Mouse (Mus musculus) cortical plate, adult 2 months (tissue): ENCODE results near the gene Lrrc4b.

Experiments
- CTCF ChIP-seq: fragments of 200-500 bp; IDR thresholded peaks from 2 replicates; pipeline ENCODE4 v1.5.1; 2011; ENCODE audit warnings: mild to moderate bottlenecking, control low read depth, low read length; ENCODE audit not compliant: insufficient read depth; ENCODE audit errors: extremely low read depth
- POLR2A ChIP-seq: fragments of 200-500 bp; IDR thresholded peaks from 2 replicates; pipeline ENCODE4 v1.6.1; 2011; ENCODE audit warnings: mild to moderate bottlenecking, low read length, control low read depth; ENCODE audit not compliant: insufficient read depth; ENCODE audit errors: extremely low read depth

DNA sequence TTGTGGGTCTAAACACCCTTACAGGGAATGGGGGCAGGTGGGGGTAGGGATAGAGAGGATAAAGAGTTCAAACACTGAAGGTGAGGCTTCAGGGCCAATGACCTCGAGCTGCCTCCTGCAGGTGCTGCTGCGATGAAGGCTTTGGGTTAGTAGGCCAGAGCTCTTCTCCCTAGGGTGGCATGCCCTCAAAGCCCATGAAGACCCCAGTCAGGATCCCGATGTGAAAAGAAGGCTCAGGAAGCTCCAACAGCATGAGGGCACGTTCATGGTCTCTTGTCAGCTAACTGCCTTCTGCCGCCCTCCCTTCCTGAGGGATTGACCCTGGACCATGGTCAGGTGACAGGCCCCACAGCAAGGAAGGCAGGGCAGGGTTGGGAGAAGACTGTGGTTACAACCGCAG lies 31.2 kb downstream of the Lrrc4b start:
- TF ChIP-seq POLR2A = no peak
- TF ChIP-seq CTCF = no peak
